Mouse (Mus musculus): ENCODE measurements at regions not wholly inside any gene's neighbourhood (a gene's known extent, or its start where the extent isn't known, plus 50 kb on each side); places are given as distances from the start of the nearest gene placed in this dataset.
A peak's percentile ranks its signal among the peaks of the same experiment; 100 is the strongest.

GRCm38 (mm10) chr6:58101605-58102004, 86.6 kb upstream of the Vmn1r26 start:
- peak; percentile 64 for DNase-seq (ENCODE audit: low read depth, low spot score)

All from ZHBTc4 (cell line).